Mouse (Mus musculus) spleen, embryonic (tissue): ENCODE results near the gene Tceanc2.

Source experiments
- CTCF ChIA-PET: fragments of 350-600 bp; sonication (Branson Sonifier 250); formaldehyde crosslinking; loops from one replicate; lab custom pipeline; 2022; lab: Charles Lee

Tceanc2 gene

DNA sequence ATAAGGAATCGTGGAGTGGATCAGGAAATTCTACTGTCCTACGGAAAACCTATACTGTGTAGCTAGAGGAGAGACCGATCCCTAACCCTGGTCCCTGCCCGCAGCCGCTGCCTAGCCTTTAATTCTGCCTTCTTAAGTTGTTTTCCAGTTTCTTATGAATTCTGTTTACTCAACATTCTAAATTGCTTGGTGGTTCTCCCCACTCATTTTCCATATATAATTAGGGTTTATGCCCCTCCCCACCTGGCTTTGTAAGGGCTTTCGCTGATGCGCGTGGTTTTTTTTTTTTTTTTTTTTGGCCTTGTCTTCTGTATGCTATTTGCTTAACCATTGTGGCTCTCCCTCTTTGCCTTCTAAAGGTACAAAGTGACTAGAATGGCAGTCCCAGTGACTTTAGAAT, 645 bp upstream of the Tceanc2 start:
- CTCF ChIA-PET, result no interaction called here

DNA sequence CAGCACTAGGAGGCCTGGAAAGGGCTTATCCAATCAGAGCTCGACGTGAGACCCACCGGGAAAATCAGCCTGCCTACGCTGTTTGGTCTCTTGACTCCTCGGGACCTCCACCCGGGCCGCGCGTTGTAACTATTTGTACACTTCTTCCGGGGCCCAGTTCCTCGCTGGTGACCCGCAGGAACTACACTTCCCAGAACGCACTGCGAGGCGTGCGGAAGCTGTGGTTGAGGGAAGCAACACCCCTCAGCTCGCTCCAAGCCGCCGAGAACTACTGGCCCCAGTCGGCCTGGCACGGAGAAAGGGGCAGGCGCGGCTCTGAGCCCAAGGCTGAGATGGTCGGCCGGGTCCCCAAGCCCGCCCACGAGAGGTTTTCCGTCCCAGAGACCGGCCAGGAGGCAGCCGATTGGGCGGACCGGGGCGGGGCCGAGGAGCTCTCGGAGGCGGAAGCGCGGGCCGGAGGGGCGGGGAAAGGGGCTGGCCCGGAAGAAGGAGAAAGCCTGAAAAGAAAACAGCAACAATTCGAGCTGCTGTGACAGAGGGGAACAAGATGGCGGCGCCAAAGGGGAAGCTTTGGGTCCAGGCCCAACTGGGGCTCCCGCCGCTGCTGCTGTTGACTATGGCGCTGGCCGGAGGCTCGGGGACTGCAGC, 610 bp downstream of the Tceanc2 start, which contains the start of gene Tmem59:
Gene Tmem59 (plus strand): TSS at position 218 of the 648 bp plus-strand sequence.
- CTCF ChIA-PET, result interaction anchor here (0.6 to 1.2 kb wide), 5 partner anchors 13 to 649 kb away, joined by 3 to 9 read pairs (median 3); no protein-coding TSS in a partner anchor

DNA sequence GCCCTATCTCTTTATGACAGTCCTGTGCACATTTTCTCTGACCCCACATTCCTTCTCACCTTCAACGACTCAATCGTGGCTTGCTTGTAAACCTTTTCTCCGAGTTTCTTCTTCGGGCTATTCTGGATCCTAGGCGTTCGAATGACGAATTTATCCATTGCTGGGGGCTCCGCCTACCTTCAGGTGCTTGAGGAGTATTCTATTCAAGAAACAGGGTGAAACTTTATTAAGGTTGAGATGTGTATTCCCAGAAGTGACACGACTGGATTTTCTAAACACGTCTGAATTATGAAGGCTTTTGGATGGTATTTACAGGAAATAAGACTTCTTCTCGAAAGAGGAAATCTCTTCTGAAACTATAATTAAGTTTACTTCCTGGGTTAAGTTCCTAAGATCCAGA, 1.4 kb downstream of the Tceanc2 start:
- CTCF ChIA-PET, result interaction anchor here (1.2 kb wide), 1 partner anchor 13 kb away, joined by 3 read pairs; no protein-coding TSS in a partner anchor

DNA sequence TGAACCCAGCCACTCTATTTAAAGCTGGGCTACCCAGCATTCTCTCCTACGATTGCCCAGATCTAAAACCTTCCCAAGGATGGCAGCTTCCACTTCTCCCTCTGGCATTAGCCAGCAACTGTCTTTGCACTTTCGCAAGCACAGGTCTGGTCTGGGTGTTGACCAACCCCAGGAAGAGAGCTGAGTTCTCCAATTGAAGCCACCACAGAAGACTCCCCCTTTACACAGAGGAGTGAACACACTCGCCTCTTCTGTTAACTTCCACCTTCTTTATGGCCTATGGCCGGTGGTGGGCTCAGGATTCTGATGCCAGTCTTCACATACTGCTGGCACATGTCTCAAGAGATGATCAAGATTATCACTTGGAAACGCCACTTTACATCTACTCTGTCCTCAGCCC, 11.1 kb downstream of the Tceanc2 start:
- CTCF ChIA-PET, result no interaction called here

DNA sequence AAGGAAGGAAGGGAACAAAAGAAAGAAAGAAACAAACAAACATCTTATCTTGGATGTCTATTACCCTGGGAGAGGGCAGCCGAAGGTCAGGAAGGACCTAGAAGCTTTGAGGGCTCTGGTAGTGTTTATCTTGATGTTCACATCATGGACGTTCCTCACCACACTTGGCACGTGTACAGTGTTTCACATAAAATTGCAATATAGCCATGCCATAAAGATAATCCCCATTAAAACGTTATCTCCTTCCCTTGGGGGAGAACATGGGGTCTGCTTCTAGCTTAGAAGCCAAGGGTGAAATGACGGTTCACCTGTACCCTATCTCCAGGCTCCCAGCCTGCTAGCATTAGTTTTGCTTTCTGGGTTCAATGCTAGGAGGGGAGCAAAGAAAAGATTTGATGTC, 12.2 kb downstream of the Tceanc2 start:
- CTCF ChIA-PET, result no interaction called here

DNA sequence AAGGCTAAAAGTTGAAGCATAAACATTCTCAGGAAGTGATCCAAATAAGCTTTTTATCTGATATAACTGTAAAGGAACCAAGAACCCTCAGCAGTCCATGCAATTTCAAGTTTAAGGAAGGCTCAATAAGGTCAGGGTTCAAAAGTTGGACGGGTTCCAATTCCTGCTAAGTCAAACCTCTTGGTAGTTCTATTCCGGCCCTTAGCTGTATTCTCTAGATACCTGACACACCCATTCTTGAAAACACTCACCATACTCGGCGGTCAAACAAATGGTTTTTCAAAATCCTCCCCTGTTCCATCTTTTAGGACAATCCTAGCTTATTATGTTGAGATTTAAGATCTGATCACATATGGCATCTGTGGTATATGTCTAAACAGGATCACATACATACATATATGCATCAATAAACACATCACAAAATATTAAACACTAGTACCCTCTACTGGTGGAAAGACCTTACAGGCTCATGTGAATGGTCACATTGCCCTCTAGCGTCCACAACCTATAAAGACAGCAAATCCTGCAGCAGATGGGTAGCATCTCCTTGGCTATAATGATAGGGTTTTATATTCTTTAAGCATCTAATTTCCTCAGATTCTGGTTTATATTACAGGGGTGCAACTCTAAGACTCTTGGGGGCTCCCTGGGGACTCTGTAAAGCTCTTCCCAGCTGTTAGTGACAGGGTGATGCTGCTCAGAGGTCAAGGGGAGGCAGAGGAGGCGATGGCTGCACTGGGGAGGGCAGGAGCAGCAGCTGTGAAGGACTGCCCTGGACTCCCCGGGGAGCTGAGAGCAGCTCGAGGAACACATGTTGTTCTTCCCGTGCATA, 14.9 kb downstream of the Tceanc2 start:
- CTCF ChIA-PET, result interaction anchor here (0.6 to 1.3 kb wide), 7 partner anchors 9 to 324 kb away, joined by 3 to 6 read pairs (median 3); partner anchors contain the start of gene Tmem59

DNA sequence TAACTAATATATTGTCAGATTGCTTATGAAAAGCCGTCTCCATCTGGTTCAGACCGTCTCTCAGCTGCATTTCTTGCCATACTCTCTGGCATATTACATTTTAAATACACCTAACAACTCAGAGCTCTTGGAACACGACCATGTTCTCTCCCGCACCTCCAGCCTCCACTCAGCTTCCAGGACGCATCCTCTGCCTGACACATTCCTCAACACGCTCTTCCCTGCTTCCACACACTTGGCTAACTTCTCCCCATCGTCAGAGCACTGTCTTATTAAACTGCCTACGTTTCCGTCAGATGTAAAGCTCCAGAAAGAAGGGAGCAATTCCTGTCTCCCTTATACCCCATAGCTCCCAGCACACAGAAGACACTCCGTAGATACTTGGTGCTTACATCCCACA, 15.6 kb downstream of the Tceanc2 start:
- CTCF ChIA-PET, result interaction anchor here (0.6 to 1.3 kb wide), 8 partner anchors 9 to 324 kb away, joined by 3 to 6 read pairs (median 3); partner anchors contain the start of gene Tmem59

DNA sequence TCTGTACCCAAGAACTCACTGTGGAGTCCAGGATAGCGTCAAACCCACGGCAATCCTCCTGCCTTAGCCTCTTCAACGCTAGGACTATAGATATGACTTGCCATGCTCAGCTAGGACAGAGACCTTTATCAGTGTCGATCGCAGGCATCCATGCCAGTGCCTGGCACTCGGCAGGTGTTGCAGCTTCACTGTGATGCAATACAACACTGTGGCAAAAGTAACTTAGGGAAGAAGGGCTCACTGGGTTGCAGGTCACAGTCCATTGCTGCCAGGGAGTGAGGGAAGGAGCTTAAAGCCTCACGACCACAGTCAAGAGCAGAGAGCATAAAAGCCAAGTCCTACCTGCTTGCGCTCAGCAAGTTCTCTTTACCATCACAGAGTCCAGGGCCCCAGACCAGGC, 18.7 kb downstream of the Tceanc2 start:
- CTCF ChIA-PET, result interaction anchor here (0.9 kb wide), 1 partner anchor 184 kb away, joined by 3 read pairs; no protein-coding TSS in a partner anchor

DNA sequence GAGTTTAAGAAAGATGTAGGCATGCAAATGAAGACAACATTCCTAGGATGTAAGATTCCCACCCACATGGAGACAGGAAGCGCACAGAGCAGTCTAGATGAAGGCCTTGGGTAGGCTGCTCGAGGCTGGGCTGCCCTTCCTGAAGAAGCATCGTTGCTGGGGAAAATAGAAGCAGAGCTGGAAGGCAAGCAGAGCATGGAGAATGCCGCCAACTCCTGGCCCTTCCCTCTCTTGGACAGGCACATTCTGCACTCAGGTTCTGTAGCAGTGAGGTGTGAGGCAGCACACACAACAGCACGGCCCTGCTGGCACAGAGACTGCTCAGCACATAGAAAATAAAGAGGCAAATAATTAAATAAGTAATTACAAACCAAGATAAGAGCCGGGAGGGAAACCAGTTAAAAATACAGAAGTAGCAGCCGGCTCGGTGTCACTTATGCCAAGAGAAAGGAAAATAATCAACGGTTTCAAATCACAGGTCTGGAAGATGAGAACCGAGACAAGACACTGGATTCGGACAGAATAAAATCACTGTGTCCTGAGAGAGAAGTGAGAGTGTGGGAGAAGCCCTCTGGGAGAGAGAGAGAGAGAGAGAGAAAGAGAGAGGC, 19.6 kb downstream of the Tceanc2 start:
- CTCF ChIA-PET, result no interaction called here

DNA sequence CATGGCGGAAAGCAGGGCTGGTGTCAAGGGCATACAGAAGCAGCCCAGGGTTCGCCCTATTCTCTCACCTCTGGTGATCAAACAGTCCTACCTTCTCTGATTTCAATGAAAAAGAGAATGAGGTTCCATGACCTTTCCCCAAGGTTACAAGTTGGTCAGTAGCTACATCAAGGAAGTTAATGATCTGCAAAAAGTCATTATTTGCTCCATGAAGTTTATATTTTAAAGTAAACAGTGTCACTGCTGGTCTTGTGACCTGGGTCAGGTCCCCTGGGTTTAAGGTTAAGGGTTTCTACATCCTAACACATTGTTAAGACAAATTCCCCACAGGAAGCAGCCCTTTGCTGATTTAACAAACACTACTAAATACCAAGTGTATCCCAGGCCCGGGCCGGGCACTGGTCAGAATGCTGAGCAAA, 21.9 kb downstream of the Tceanc2 start:
- CTCF ChIA-PET, result no interaction called here

DNA sequence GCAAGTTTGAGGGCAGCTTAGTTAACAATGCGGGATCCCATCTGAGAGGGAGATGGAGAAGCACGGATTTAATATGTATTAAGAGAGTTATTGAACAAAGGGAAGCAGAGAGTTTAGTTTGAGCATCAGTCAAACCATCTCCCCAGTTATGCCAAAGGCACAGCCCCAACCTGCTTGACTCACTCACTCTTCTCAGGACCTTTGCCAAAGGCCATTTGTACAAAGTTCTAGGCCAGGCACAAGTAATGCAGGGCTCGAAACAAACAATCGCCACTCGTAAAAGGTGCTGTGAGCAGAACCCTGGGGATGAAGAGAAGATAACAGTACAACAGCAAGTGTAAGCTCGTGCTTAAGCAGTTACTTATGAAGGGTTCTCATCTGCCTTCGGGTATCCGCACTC, 26.3 kb downstream of the Tceanc2 start:
- CTCF ChIA-PET, result no interaction called here

DNA sequence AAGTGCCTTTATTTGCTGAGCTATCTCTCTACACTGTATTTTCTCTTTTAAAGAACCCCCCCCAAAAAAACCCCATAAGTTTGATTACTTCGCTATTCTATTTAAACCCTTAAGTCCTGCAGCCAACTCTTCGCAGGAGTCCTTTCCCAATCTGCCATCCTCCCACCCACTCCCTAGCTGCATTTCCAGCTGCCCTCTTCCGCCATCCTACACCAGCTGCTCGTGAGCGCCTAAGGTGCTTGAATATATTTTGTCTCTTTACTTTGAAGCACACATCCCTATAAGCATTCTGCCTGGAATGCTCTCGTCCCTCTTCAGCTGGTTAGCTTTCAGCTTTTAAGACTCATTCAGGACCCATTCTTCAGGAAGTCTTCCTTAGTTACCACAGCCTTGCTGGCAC, 27.9 kb downstream of the Tceanc2 start:
- CTCF ChIA-PET, result no interaction called here

DNA sequence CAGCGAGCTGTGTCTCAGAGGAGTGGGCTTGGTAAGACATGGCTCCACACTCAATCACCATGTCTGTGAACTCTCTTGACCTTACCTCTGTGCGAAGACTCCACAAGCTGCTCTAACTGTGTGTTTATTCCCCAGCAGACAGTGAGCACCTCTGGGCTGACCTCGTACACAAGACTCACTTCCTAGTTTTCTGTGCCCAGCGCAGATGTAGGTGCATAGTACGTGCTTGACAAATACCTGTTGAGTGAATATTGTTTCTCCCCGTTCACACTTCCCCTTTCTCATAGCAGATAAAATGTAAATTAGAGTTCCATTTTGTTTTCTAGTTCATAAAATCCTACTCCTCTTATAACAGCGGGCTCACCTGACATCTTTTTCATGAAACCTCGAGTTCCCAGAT, 35.4 kb downstream of the Tceanc2 start:
- CTCF ChIA-PET, result interaction anchor here (0.6 kb wide), 1 partner anchor 405 kb away, joined by 3 read pairs; no protein-coding TSS in a partner anchor

DNA sequence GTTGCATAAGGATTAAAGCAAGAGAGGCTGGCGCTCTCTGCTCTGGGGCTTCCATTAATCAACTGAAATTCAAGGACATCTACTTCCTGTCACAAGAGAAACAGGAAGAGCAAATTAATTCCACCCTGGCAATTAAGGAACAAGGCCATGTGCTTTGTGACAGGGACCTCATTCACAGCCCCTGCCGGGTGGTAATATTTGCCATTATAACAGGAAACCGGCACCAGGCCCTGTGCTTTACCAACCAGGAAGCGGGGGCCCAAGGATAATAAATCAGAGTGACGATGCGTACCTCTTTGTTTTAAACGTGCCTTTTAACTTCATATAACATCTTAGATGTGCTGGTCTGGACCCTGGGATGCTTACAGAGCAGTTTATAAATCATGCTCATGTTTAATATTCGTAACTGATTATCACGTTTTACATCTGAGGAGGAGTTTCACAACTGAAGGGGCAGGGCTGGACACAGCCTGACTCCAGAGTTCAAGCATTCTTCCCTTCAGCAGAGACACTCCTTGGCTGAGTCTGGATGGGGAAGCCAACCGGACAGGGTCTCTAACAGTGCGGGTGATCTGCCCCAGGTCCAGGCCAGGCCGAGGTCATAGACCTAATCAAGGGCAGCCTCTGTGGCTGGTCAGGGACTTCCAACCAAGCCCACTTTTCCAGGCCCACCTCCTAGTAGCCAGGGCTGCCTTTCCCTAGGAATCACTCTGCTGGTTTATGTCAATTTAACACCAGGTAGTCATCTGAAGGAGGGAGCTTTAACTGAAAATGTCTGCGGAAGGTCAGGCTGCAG, 38.9 kb downstream of the Tceanc2 start:
- CTCF ChIA-PET, result no interaction called here

DNA sequence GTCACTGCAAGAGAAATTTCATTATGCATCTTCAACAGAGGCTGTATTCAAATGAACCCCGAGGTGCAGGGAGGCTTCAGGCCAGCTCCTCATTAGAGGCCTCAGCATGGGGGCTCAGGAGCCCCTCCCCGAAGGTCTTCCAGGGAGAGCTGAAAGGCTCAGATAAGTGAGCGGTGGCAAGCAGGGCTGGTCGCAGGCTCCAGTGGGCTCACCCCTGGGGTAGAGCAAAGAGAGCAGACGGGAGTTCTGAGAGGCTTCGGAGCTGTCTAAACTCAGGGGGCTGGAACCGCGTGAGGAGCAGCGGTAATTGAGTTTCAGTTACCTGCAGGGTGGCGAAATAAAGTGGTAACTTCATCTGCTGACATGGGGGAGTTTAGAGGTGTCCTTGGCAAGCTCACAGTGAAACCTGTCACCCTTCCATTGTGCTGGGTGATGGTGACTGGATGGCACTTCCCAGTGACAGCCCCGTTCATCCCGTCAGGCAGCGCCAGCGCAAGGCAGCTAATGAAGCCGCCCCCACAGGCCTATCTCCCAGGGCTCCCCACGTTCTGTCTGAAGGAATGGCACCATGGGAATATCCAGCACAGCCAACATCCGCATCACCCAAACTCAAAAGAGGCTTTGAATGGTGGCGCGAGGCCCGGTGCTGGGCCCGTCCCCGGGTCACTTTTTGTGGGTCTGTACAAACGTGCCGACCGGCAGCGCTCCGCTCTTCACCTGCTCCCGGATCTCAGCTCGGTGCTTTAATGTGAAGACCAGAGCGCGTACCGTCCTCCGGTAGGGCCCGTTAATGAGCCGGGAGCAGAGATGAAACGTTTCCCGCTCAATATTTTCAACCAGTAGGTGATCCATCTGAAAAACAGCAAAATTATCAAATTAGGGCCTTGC, 39.7 kb downstream of the Tceanc2 start:
- CTCF ChIA-PET, result no interaction called here

DNA sequence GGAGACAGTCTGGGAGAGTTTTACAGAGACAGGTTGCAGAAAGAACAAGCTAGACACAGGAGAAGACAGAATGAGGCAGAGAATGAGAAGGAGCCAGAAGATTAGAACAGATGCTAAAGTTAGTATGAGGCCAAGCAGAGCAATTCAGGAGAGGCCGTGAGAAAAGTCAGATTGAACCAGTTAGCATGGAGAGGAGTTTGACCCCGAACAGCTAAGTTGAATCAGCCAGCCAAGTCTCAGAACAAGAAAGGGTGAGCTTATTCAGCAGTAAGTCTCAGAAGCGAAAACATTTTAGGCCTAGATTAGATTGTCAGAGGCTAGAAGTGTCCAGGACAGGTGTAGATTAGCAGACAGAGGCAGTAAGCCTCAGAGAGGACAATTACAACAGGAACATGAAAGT, 42.4 kb downstream of the Tceanc2 start:
- CTCF ChIA-PET, result no interaction called here

DNA sequence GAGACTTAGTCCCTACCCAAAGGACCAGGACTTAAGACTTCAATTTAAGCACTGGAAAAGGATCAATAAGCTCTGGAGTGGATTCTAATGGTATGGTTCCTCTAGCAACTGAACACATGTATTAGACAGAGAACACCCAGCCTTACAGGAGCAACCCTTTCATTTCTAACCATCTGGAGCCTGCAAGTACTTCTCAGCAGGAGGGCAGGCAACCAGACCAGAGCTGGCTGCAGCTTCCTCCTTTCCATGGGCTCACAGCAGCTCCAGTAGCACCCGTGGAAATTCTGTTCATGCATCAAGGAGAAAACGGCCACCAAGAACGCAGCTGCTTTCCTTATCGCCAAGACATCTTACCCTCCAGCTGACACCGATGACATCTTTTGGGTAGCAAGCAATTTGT, 43.3 kb downstream of the Tceanc2 start:
- CTCF ChIA-PET, result no interaction called here

DNA sequence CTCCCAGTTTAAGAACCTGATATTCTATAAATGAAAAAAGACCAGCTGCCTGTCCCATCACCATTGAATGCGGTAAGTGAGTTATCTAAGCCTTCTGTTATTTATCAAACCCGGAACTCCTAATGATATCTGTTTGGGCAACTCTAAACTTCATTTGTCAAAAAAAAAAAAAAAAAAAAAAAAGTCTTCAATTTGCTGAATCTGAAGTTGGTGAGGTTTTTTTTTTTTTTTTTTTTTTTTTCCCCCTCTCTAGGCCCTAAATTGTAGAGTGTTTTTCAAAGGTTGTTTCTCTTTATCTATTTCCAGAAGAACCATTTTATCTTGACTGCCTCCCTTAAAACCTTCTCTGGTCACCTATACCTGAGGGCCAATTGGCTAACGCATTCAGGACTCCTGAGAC, 44.0 kb downstream of the Tceanc2 start:
- CTCF ChIA-PET, result no interaction called here

DNA sequence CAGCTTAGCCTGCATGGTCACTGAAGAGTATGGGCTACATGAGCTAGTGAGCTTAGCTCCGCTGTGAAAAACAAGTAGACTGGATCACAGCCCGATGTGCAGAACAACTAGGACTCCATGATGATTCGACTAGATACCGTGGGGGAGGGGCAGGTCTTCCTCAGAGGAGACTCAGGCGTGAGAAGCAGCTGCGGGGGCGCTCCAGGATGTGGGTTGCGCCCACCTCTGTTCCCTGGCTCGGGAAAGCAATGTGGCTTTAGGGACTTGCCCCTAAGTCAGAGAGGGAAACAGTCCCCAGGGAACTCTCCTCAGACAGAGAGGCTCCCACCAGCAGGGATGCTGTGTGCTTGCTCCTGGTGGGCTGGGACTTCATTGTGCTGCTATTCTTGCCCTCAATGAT, 48.4 kb downstream of the Tceanc2 start:
- CTCF ChIA-PET, result interaction anchor here (0.6 kb wide), 1 partner anchor 225 kb away, joined by 4 read pairs; no protein-coding TSS in a partner anchor

DNA sequence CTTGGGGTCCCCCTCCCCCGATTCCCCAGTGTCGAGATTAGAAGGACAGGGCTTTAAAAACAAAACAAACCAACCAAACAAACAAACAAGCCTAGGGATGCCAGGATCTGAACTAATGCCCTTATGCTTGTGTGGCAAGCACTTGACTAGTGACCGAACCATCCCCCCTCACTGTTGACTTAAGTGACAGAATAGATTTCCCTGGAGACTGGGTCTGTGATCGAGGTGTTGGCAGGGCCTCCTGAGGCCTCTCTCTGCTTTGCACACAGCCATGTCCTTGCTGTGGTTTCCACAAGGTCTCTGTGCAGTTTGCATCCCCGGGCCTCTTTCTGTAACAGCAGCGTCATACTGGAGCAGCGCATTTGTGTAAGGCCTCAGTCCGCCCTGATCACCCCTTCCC, 49.5 kb downstream of the Tceanc2 start:
- CTCF ChIA-PET, result no interaction called here
